Mouse (Mus musculus) forebrain, embryonic 11.5 days (tissue): ENCODE results near the gene Frmpd1. TPM values are rescaled to one million over a fixed set of nuclear protein-coding genes. Genes with fewer than 3 reads are reported as not detected.

Source experiments
- ATAC-seq: fragments of 200-750 bp; cut with Nextera tagmentation; replicated peaks from 2 replicates; pipeline ENCODE4 v1.8.0; 2017; ENCODE audit warnings: moderate TSS enrichment; ENCODE audit not compliant: low FRiP score
- DNase-seq: peaks from one replicate; pipeline ENCODE4 v3.0.0-alpha.2; 2017; ENCODE audit warnings: low spot score
- H3K27ac ChIP-seq: fragments of 300-500 bp; sonication (generic); 2 replicates; pipeline ENCODE4 v1.5.1; 2014; ENCODE audit warnings: low read depth, low read length
- H3K27me3 ChIP-seq: fragments of 300-500 bp; sonication (generic); 2 replicates; pipeline ENCODE4 v1.6.1; 2014; ENCODE audit warnings: mild to moderate bottlenecking, low read length, mixed read lengths; ENCODE audit not compliant: control insufficient read depth, insufficient read depth
- H3K36me3 ChIP-seq: fragments of 300-500 bp; sonication (generic); 2 replicates; pipeline ENCODE4 v1.6.1; 2014; ENCODE audit warnings: mild to moderate bottlenecking, low read length, moderate library complexity, mixed read lengths; ENCODE audit not compliant: control insufficient read depth, insufficient read depth
- H3K4me1 ChIP-seq: fragments of 300-500 bp; sonication (generic); replicated peaks from 2 replicates; pipeline ENCODE4 v1.6.1; 2014; ENCODE audit warnings: low read length, mixed read lengths; ENCODE audit not compliant: control insufficient read depth, insufficient read depth
- H3K4me2 ChIP-seq: fragments of 300-500 bp; sonication (generic); 2 replicates; pipeline ENCODE4 v1.6.1; 2014; ENCODE audit warnings: low read depth, mild to moderate bottlenecking, low read length, moderate library complexity, mixed read lengths; ENCODE audit not compliant: severe bottlenecking
- H3K4me3 ChIP-seq: fragments of 300-500 bp; sonication (generic); 2 replicates; pipeline ENCODE4 v1.5.1; 2014; ENCODE audit warnings: low read depth, low read length
- H3K9ac ChIP-seq: fragments of 300-500 bp; sonication (generic); 2 replicates; pipeline ENCODE4 v1.6.1; 2014; ENCODE audit warnings: low read length
- H3K9me3 ChIP-seq: fragments of 300-500 bp; sonication (generic); 2 replicates; pipeline ENCODE4 v1.6.1; 2016; ENCODE audit warnings: low read length, mixed read lengths; ENCODE audit not compliant: control insufficient read depth
- WGBS: fragments of 180-500 bp; shearing (Covaris S2); extraction: QIAGEN DNeasy Blood & Tissue Kit; methylation state at CpG from one replicate; pipeline ENCODE4 v1.1.7; 2014; 5-methylcytosine and 5-hydroxymethylcytosine counted together
- polyA plus RNA-seq: library from polyadenylated mRNA; unstranded; fragments of >200 nt; fragmentation: Nextera tagmentation; extraction: Ambion mirVana; gene quantifications from 2 replicates; pipeline ENCODE4 v1.2.1, GENCODE M21; 2014

Frmpd1 gene
- polyA plus RNA-seq, 1 experiment from 2014 or later = 1.3 TPM

DNA sequence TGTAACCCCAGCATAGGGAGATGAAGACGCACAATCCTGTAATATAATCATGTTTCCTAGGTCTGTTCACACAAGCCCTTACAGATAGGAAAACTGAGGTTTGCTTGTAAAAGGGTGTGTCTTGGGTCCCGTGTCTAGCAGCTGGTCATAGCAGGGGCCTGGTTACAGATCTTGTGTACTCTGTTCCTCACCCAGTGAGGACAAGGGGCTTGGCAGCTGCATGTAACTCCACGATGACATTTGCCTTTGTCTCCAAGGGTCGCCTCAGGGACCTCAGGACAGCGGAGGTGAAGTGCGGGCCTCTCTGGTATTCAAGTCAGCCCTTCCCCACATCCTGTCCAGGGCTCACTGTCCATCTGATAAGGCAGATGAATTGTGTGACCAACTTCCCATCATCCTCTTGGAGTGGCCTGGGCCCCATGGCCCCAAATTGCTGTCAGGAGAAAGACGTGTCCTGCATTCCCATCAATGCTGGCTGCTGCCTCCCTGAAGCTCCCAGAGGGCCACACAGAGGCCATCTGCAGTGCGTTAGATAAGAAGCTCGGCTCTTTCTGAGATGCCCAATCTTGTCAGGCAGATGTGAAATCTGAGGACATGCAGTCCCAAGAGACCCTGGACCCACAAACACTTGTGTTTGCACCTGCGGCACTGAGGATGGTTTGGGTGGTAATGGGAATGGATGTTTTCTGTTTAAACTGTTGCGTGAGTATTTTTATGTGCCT is 27.8 kb downstream of the Frmpd1 start:
- WGBS = 79% methylated on average over 11 of the region's 11 CpGs

DNA sequence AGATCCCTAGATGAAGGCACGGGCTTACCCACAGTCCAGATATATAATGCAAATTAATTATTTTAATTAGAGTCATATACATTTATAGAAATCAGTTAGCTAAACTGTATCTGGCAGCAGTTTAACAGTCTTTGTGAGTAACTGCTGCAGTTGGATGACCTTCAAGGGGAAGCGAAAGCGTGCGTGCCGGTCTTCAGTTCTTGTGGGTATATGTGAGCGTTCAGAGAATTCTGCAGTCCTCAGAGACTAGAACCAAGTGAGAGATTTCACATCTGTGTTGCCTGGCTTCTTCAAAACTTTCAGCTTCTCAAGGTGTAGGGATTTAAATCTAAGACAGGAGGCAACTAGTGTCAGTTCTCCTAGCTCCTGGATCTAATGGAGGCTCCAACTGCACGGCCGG is 35.3 kb downstream of the Frmpd1 start:
- no peak overlapping the region for H3K27ac ChIP-seq
- no peaks in the 10 kb centered on the region for H3K36me3 ChIP-seq
- no peaks in the 10 kb centered on the region for H3K9me3 ChIP-seq
- ATAC-seq (no peak), DNase-seq (no peak)
- H3K4me3 ChIP-seq = no peak overlapping the region
- H3K4me2 ChIP-seq = no peak overlapping the region
- H3K9ac ChIP-seq = no peak overlapping the region
- H3K27me3 ChIP-seq = no peaks in the 10 kb centered on the region
- H3K4me1 ChIP-seq = no peaks in the 10 kb centered on the region
- WGBS = 94% methylated on average over 8 of the region's 8 CpGs

More for the DNA sequence above, 27.8 kb downstream of the Frmpd1 start:
- Histone ChIP-seq H3K9me3 (no peaks in the 10 kb centered on the region), H3K4me2 (no peak overlapping the region), H3K4me1 (peaks cover 4% of the 10 kb centered on the region; the same call in 1 of the 2 replicates), H3K27ac (no peak overlapping the region), H3K9ac (no peak overlapping the region), H3K36me3 (no peaks in the 10 kb centered on the region), H3K4me3 (no peak overlapping the region), H3K27me3 (no peaks in the 10 kb centered on the region)
- DNase-seq = peak; percentile 41
- ATAC-seq = no peak

DNA sequence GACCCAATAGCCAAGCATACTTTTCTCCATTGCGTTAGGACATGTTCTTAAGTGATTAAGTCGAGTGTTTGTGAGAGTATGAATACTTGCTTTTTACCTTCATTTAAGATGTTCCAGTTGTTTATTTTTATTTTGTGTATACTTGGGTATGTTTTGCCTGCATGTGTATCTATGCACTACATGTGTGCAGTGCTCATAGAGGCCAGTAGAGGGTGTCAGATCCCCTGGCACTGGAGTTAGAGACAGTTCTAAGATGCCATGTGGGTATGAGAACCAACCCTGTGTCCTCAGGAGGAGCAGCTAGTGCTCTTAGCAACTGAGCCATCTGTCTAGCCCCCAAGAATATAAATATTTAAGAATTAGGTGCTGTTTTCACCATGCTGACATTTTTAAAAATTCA is 37.7 kb downstream of the Frmpd1 start:
- DNase-seq (no peak), ATAC-seq (no peak)
- no peak overlapping the region for H3K4me2 ChIP-seq
- H3K9ac ChIP-seq = no peak overlapping the region
- WGBS = 88% methylated on average over 2 of the region's 2 CpGs
- no peaks in the 10 kb centered on the region for H3K9me3 ChIP-seq
- no peaks in the 10 kb centered on the region for H3K27me3 ChIP-seq
- no peak overlapping the region for H3K4me3 ChIP-seq
- no peak overlapping the region for H3K27ac ChIP-seq
- no peaks in the 10 kb centered on the region for H3K4me1 ChIP-seq
- no peaks in the 10 kb centered on the region for H3K36me3 ChIP-seq

DNA sequence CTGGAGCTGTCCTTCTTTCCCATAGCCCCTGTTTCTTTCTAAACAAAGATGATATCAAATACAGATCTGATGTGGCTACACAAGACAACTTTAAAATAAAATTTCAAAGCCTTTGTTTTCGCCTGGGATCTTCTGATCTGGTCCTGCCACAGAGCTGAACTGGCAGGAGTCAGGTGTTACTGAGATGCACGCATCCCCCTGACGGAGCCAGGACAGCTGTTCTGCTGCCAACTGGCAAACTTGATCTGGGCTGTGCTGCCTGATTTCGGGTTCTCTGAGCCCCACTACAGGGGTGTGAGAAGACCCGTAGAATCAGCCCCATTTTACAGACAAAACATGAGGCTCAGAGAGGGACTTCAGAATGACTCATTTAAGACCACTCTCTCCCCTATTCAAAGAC is 45.6 kb downstream of the Frmpd1 start:
- no peak for DNase-seq
- Histone ChIP-seq H3K27ac (no peak overlapping the region), H3K4me1 (no peaks in the 10 kb centered on the region), H3K9me3 (no peaks in the 10 kb centered on the region), H3K4me3 (no peak overlapping the region), H3K4me2 (no peak overlapping the region), H3K9ac (no peak overlapping the region), H3K36me3 (no peaks in the 10 kb centered on the region), H3K27me3 (no peaks in the 10 kb centered on the region)
- WGBS = 88% methylated on average over 5 of the region's 5 CpGs
- no peak for ATAC-seq

DNA sequence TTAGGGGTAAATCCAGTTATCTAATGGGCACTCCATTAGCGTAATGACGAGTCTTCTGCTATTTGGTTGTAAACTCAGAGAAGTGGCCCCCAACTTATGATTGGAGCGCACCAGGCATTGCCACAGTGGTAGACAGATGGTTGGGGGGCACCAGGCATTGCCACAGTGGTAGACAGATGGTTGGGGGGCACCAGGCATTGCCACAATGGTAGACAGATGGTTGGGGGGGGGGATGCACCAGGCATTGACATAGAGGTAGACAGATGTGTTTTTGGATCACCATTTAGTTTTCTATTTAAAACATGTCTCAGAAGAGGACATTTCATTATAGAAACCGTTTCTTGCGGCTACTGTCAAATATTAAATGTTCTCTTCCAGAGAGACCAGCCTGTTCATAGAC is 53.6 kb downstream of the Frmpd1 start:
- no peaks in the 10 kb centered on the region for H3K9me3 ChIP-seq
- H3K9ac ChIP-seq = no peak overlapping the region
- H3K4me3 ChIP-seq = no peak overlapping the region
- no peaks in the 10 kb centered on the region for H3K36me3 ChIP-seq
- H3K4me1 ChIP-seq = no peaks in the 10 kb centered on the region
- no peaks in the 10 kb centered on the region for H3K27me3 ChIP-seq
- 86% methylated on average over 5 of the region's 5 CpGs for WGBS
- DNase-seq (no peak), ATAC-seq (no peak)
- no peak overlapping the region for H3K27ac ChIP-seq
- no peak overlapping the region for H3K4me2 ChIP-seq

DNA sequence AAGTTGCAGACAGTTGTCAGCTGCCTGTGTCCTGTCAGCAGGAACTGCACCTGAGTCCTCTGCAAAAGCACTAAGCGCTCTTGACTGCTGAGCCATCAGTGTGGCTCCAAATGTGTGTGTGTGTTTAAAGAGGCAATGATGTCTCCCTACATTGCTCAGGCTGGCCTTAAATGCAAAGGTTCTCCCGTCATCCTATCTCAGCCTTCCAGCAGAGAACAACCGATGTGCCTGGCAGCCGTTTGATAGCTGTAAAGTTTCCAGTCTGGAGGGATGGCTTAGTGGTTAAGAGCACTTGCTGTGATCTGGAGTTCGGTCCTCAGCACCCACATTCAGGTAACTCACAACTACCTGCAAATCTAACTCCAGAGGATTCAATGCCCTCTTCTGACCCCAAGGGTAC is 56.7 kb downstream of the Frmpd1 start:
- Histone ChIP-seq H3K4me1 (no peaks in the 10 kb centered on the region), H3K4me2 (no peak overlapping the region), H3K27me3 (no peaks in the 10 kb centered on the region), H3K9me3 (no peaks in the 10 kb centered on the region), H3K36me3 (no peaks in the 10 kb centered on the region), H3K4me3 (no peak overlapping the region), H3K9ac (no peak overlapping the region), H3K27ac (no peak overlapping the region)
- WGBS = 81% methylated on average over 5 of the region's 5 CpGs
- ATAC-seq (no peak), DNase-seq (no peak)

DNA sequence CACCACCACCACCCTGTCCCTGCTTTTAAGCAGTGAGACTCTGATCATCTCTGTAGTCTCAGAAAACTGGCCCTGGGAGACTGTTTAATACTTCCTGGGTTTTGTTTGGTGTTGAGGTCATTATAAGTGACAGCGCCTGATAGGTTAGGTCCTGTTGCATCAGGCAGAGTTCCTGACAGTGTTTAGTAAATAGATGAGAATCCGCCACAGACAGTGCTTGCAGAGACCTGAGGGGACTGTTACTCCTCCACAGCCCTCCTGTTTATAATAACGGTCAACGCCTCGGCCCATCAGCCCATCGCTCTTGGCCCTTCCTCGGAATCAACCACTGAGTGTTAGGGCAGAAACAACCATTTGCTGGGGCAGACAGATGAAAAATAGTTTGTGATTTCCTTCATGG is 57.5 kb downstream of the Frmpd1 start:
- Histone ChIP-seq H3K27ac (no peak overlapping the region), H3K4me3 (no peak overlapping the region), H3K9me3 (no peaks in the 10 kb centered on the region), H3K27me3 (no peaks in the 10 kb centered on the region), H3K4me2 (no peak overlapping the region), H3K4me1 (no peaks in the 10 kb centered on the region), H3K36me3 (no peaks in the 10 kb centered on the region), H3K9ac (no peak overlapping the region)
- WGBS = 92% methylated on average over 7 of the region's 7 CpGs
- ATAC-seq (no peak), DNase-seq (no peak)

DNA sequence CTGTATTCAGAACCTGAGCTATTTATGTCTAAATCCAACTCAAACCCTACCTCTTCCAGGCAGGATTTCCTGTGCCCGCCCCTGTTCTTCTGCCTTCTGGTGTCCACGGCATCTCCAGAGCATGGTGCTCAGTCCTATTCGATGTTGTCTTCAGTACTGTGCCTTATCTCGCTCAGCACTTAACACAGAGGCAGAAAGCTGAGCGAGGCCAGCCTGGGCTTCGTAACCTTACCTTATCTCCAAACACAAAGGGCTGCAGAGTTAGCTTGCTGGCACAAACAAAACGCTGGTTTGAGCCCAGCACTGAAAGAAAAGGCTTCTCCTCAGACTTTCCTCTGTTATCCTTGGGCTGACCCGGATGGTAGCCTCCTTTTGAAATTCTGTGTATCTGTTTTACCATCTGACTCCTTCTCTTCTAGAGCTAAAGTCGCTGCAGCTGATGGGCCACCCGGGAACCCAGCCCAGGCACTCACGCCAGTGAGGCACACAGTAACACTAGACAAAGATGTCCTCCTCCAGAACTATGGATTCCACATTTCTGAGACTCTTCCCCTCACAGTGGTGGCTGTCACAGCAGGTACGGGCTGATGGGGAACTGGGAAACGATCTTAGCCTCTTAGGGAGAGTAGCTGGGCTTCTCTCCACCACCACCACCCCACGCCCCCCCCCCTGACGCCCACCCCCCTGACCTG is 58.7 kb downstream of the Frmpd1 start:
- DNase-seq (no peak), ATAC-seq (no peak)
- Histone ChIP-seq H3K27ac (no peak overlapping the region), H3K9ac (no peak overlapping the region), H3K4me1 (no peaks in the 10 kb centered on the region), H3K36me3 (no peaks in the 10 kb centered on the region), H3K4me2 (no peak overlapping the region), H3K27me3 (no peaks in the 10 kb centered on the region), H3K9me3 (no peaks in the 10 kb centered on the region), H3K4me3 (no peak overlapping the region)
- 62% methylated on average over 15 of the region's 15 CpGs for WGBS

DNA sequence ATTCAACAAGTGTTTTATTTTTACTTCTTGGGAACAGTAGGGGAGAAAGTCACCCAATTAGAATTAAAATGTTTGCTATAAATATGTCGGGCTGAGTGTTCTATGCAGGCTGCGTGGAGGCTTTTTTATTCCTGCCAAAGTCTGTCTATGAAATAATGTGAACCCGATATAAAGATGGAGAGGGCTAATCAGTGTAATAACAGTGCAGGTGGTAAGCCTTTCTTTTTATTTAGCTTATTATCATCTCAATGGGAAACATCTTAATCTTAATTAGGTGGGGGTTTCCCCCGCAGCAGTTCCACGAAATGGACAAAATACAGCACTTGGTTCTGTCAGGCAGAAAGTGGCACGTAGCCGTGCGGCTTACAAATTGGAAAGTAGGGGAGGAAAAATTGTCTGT is 66.6 kb downstream of the Frmpd1 start:
- Histone ChIP-seq H3K4me3 (no peak overlapping the region), H3K36me3 (no peaks in the 10 kb centered on the region), H3K4me1 (peaks cover 14% of the 10 kb centered on the region), H3K27me3 (no peaks in the 10 kb centered on the region), H3K9ac (no peak overlapping the region), H3K27ac (no peak overlapping the region), H3K9me3 (no peaks in the 10 kb centered on the region), H3K4me2 (no peak overlapping the region)
- DNase-seq (no peak), ATAC-seq (no peak)
- 37% methylated on average over 8 of the region's 8 CpGs for WGBS
